Mouse (Mus musculus): ENCODE measurements around the gene Cpm. TPM values are rescaled to one million over a fixed set of nuclear protein-coding genes. Genes with fewer than 3 reads are reported as not detected.

Gene Cpm
- polyA plus RNA-seq, 1 experiment from 2014 or later: 28.9 TPM

- Histone ChIP-seq H3K9ac (ENCODE audit: low read depth, low read length) (no peak overlapping the region), H3K4me2 (replicated peaks; ENCODE audit: low read depth, low read length) (no peak overlapping the region), H3K4me3 (ENCODE audit: low read length) (no peak overlapping the region), H3K27ac (ENCODE audit: low read depth, low read length) (no peak overlapping the region), H3K36me3 (ENCODE audit: control insufficient read depth, insufficient read depth, low read length) (no peaks in the 10 kb centered on the region), H3K4me1 (ENCODE audit: control insufficient read depth, insufficient read depth, low read length) (0 out of 2 replicates have a peak, but pooled peaks cover 4% of the 10 kb centered on the region), H3K9me3 (ENCODE audit: control insufficient read depth, low read length) (no peaks in the 10 kb centered on the region), H3K27me3 (ENCODE audit: control insufficient read depth, insufficient read depth, low read length) (0 out of 2 replicates have a peak, but pooled peaks cover 3% of the 10 kb centered on the region)
- no peak for ATAC-seq (ENCODE audit: low FRiP score, low TSS enrichment)
- 93% methylated on average over 8 of the region's 8 CpGs for WGBS
These were observed 5.9 kb downstream of the Cpm start for GRCm38 (mm10) chr10:117635078-117635771.

- Histone ChIP-seq H3K4me1 (ENCODE audit: control insufficient read depth, insufficient read depth, low read length) (0 out of 2 replicates have a peak, but pooled peaks cover 6% of the 10 kb centered on the region), H3K9ac (ENCODE audit: low read depth, low read length) (no peak overlapping the region), H3K4me3 (ENCODE audit: low read length) (no peak overlapping the region), H3K36me3 (ENCODE audit: control insufficient read depth, insufficient read depth, low read length) (no peaks in the 10 kb centered on the region), H3K9me3 (ENCODE audit: control insufficient read depth, low read length) (no peaks in the 10 kb centered on the region), H3K27me3 (ENCODE audit: control insufficient read depth, insufficient read depth, low read length) (no peaks in the 10 kb centered on the region), H3K27ac (ENCODE audit: low read depth, low read length) (no peak overlapping the region), H3K4me2 (replicated peaks; ENCODE audit: low read depth, low read length) (no peak overlapping the region)
- WGBS: 82% methylated on average over 3 of the region's 3 CpGs
- ATAC-seq (ENCODE audit: low FRiP score, low TSS enrichment): no peak
These were observed 6.7 kb downstream of the Cpm start for GRCm38 (mm10) chr10:117635823-117636589.

- no peak for ATAC-seq (ENCODE audit: low FRiP score, low TSS enrichment)
- 72% methylated on average over 9 of the region's 9 CpGs for WGBS
- H3K36me3 ChIP-seq (ENCODE audit: control insufficient read depth, insufficient read depth, low read length): no peaks in the 10 kb centered on the region
- no peak overlapping the region for H3K27ac ChIP-seq (ENCODE audit: low read depth, low read length)
- no peak overlapping the region for H3K4me2 ChIP-seq (replicated peaks; ENCODE audit: low read depth, low read length)
- no peak overlapping the region for H3K4me3 ChIP-seq (ENCODE audit: low read length)
- H3K27me3 ChIP-seq (ENCODE audit: control insufficient read depth, insufficient read depth, low read length): no peaks in the 10 kb centered on the region
- H3K9ac ChIP-seq (ENCODE audit: low read depth, low read length): no peak overlapping the region
- H3K4me1 ChIP-seq (ENCODE audit: control insufficient read depth, insufficient read depth, low read length): 0 out of 2 replicates have a peak, but pooled peaks cover 6% of the 10 kb centered on the region
- no peaks in the 10 kb centered on the region for H3K9me3 ChIP-seq (ENCODE audit: control insufficient read depth, low read length)
These were observed 7.9 kb downstream of the Cpm start for GRCm38 (mm10) chr10:117637062-117637744.

- H3K27me3 ChIP-seq (ENCODE audit: control insufficient read depth, insufficient read depth, low read length): no peaks in the 10 kb centered on the region
- 0 out of 2 replicates have a peak, but pooled peaks cover 6% of the 10 kb centered on the region for H3K4me1 ChIP-seq (ENCODE audit: control insufficient read depth, insufficient read depth, low read length)
- H3K9ac ChIP-seq (ENCODE audit: low read depth, low read length): no peak overlapping the region
- no peak overlapping the region for H3K4me2 ChIP-seq (replicated peaks; ENCODE audit: low read depth, low read length)
- WGBS: 70% methylated on average over 9 of the region's 9 CpGs
- H3K9me3 ChIP-seq (ENCODE audit: control insufficient read depth, low read length): no peaks in the 10 kb centered on the region
- no peak for ATAC-seq (ENCODE audit: low FRiP score, low TSS enrichment)
- H3K36me3 ChIP-seq (ENCODE audit: control insufficient read depth, insufficient read depth, low read length): no peaks in the 10 kb centered on the region
- no peak overlapping the region for H3K27ac ChIP-seq (ENCODE audit: low read depth, low read length)
- no peak overlapping the region for H3K4me3 ChIP-seq (ENCODE audit: low read length)
These were observed 8.7 kb downstream of the Cpm start for GRCm38 (mm10) chr10:117637745-117638577.

GRCm38 (mm10) chr10:117638578-117639220 is 9.4 kb downstream of the Cpm start:
- H3K27me3 ChIP-seq (ENCODE audit: control insufficient read depth, insufficient read depth, low read length): no peaks in the 10 kb centered on the region
- H3K4me3 ChIP-seq (ENCODE audit: low read length): no peak overlapping the region
- 77% methylated on average over 7 of the region's 7 CpGs for WGBS
- no peak overlapping the region for H3K9ac ChIP-seq (ENCODE audit: low read depth, low read length)
- no peak overlapping the region for H3K4me2 ChIP-seq (replicated peaks; ENCODE audit: low read depth, low read length)
- 0 out of 2 replicates have a peak, but pooled peaks cover 6% of the 10 kb centered on the region for H3K4me1 ChIP-seq (ENCODE audit: control insufficient read depth, insufficient read depth, low read length)
- no peaks in the 10 kb centered on the region for H3K36me3 ChIP-seq (ENCODE audit: control insufficient read depth, insufficient read depth, low read length)
- no peaks in the 10 kb centered on the region for H3K9me3 ChIP-seq (ENCODE audit: control insufficient read depth, low read length)
- ATAC-seq (ENCODE audit: low FRiP score, low TSS enrichment): no peak
- no peak overlapping the region for H3K27ac ChIP-seq (ENCODE audit: low read depth, low read length)

- no peak overlapping the region for H3K9ac ChIP-seq (ENCODE audit: low read depth, low read length)
- no peaks in the 10 kb centered on the region for H3K9me3 ChIP-seq (ENCODE audit: control insufficient read depth, low read length)
- no peaks in the 10 kb centered on the region for H3K36me3 ChIP-seq (ENCODE audit: control insufficient read depth, insufficient read depth, low read length)
- H3K4me2 ChIP-seq (replicated peaks; ENCODE audit: low read depth, low read length): no peak overlapping the region
- no peak for ATAC-seq (ENCODE audit: low FRiP score, low TSS enrichment)
- 0 out of 2 replicates have a peak, but pooled peaks cover 10% of the 10 kb centered on the region for H3K4me1 ChIP-seq (ENCODE audit: control insufficient read depth, insufficient read depth, low read length)
- no peak overlapping the region for H3K27ac ChIP-seq (ENCODE audit: low read depth, low read length)
- 94% methylated on average over 8 of the region's 8 CpGs for WGBS
- no peak overlapping the region for H3K4me3 ChIP-seq (ENCODE audit: low read length)
- H3K27me3 ChIP-seq (ENCODE audit: control insufficient read depth, insufficient read depth, low read length): no peaks in the 10 kb centered on the region
These were observed 9.9 kb downstream of the Cpm start for GRCm38 (mm10) chr10:117639221-117639599.

- H3K9ac ChIP-seq (ENCODE audit: low read depth, low read length): no peak overlapping the region
- 54% methylated on average over 21 of the region's 21 CpGs for WGBS
- no peaks in the 10 kb centered on the region for H3K27me3 ChIP-seq (ENCODE audit: control insufficient read depth, insufficient read depth, low read length)
- H3K4me3 ChIP-seq (ENCODE audit: low read length): no peak overlapping the region
- H3K4me1 ChIP-seq (ENCODE audit: control insufficient read depth, insufficient read depth, low read length): 0 out of 2 replicates have a peak, but pooled peaks cover 10% of the 10 kb centered on the region
- peak; percentile 46 for ATAC-seq (ENCODE audit: low FRiP score, low TSS enrichment)
- no peak overlapping the region for H3K4me2 ChIP-seq (replicated peaks; ENCODE audit: low read depth, low read length)
- H3K36me3 ChIP-seq (ENCODE audit: control insufficient read depth, insufficient read depth, low read length): no peaks in the 10 kb centered on the region
- H3K9me3 ChIP-seq (ENCODE audit: control insufficient read depth, low read length): no peaks in the 10 kb centered on the region
- no peak overlapping the region for H3K27ac ChIP-seq (ENCODE audit: low read depth, low read length)
These were observed 10.7 kb downstream of the Cpm start for GRCm38 (mm10) chr10:117639899-117640594.

Measured in kidney, embryonic 14.5 days (tissue).